Mouse (Mus musculus): ENCODE results near the gene Map3k3. TPM values are rescaled to one million over a fixed set of nuclear protein-coding genes. Genes with fewer than 3 reads are reported as not detected.
"Not testable (repeated sequence)": the region's sequence is repeated elsewhere in the genome, so short reads cannot be mapped to it uniquely, and the experiment has no call there.

The Map3k3 gene
- polyA plus RNA-seq, 1 experiment from 2014 or later = 35.0 TPM

DNA sequence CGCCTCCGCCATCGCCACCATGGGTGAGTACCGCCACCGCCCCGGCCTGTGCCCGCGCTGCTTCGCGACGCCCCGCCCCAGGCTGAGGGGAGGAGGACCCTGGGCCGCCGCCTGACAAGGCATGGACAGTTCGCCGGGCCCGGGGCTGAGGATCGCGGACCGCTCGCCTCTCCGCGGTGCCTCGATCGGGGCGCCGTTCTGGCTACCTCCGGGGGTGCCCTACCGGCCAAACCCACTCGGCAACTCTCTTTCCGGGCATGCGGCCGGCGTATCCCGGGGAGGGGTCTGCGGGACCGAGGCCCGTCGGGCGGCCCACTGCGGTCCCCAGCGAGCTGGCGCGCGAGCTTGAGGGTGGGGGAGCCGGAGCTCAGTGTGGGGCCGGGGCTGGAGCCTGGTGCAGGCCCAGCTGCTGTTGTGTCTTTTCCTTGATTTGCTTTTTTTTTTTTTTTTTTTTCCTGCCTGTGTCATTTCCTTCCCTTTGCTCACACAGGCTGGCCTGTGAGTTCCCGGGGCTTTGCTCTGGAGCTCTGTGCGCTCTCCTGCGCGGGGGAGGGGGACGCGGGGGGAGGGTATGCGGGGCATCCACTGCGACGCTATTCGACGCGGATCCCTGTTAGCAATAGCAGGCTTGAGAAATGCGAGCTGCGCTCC is 623 bp downstream of the Map3k3 start:
- Histone ChIP-seq H3K9me3 (replicated peaks) (no peaks in the 10 kb centered on the region), H3K9ac (peak overlapping the region; percentile 98), H3K27ac (ENCODE audit: poor library complexity, severe bottlenecking) (peak overlapping the region; percentile 99), H3K4me1 (replicated peaks) (peaks cover 9% of the 10 kb centered on the region; the same call in 1 of the 2 replicates), H3K4me3 (peak overlapping the region; percentile 99), H3K4me2 (peak overlapping the region; percentile 86), H3K27me3 (replicated peaks) (no peaks in the 10 kb centered on the region), H3K36me3 (no peaks in the 10 kb centered on the region)
- peak; percentile 77 for ATAC-seq (ENCODE audit: insufficient number of reproducible peaks, low FRiP score)
- under 1% methylated on average over 56 of the region's 61 CpGs for WGBS

DNA sequence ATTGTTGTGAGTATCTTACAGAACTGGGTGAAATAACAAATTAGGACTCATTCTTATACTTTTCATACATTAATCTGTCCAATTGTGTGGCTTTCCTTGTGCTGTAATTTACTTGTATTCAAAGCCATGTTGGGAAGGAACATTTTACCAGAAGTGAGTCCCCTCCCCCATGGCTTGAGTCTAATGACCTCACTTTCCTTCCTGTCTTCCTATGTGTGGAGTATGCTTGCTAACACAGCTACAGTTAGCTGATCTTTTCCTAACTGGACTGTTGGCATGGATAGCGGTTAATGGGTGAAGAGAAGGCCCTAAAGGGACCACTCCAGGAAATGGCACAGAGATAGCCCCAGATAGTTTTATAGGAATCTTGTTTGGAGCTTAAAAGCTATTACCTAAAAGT is 13.8 kb downstream of the Map3k3 start:
- H3K9ac ChIP-seq = no peak overlapping the region
- H3K4me1 ChIP-seq (replicated peaks) = no peaks in the 10 kb centered on the region
- H3K27me3 ChIP-seq (replicated peaks) = no peaks in the 10 kb centered on the region
- no peak overlapping the region for H3K4me3 ChIP-seq
- H3K9me3 ChIP-seq (replicated peaks) = no peaks in the 10 kb centered on the region
- no peak for ATAC-seq (ENCODE audit: insufficient number of reproducible peaks, low FRiP score)
- H3K4me2 ChIP-seq = no peak overlapping the region
- peak overlapping the region; percentile 77 for H3K27ac ChIP-seq (ENCODE audit: poor library complexity, severe bottlenecking)
- peaks cover 11% of the 10 kb centered on the region; the same call in 1 of the 2 replicates for H3K36me3 ChIP-seq
- 53% methylated on average over 1 of the region's 1 CpGs for WGBS

DNA sequence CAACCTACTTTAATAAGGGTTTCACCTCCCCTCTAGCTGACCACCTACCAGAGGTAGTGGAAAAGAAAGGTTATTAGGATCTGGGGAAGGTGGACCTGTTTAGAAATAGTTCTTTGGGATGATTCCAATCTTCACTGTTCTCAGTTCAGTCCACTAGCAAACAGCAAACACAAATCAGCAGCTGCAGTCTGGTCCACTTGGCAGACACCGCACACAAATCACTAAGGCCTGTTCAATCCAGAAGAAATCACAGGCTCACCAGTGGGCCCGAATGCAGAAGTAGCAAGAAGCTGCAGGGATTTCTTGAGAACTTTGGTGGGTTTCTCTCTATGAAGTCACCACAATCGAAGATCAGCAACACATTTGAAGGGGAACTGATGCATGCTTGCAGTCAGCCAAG is 18.5 kb downstream of the Map3k3 start:
- no peak for ATAC-seq (ENCODE audit: insufficient number of reproducible peaks, low FRiP score)
- Histone ChIP-seq H3K9me3 (replicated peaks) (no peaks in the 10 kb centered on the region), H3K4me3 (no peak overlapping the region), H3K4me2 (no peak overlapping the region), H3K27ac (ENCODE audit: poor library complexity, severe bottlenecking) (no peak overlapping the region), H3K36me3 (peaks cover 17% of the 10 kb centered on the region; the same call in 1 of the 2 replicates), H3K9ac (no peak overlapping the region), H3K27me3 (replicated peaks) (no peaks in the 10 kb centered on the region), H3K4me1 (replicated peaks) (0 out of 2 replicates have a peak, but pooled peaks cover 2% of the 10 kb centered on the region)
- WGBS = 79% methylated on average over 3 of the region's 3 CpGs

DNA sequence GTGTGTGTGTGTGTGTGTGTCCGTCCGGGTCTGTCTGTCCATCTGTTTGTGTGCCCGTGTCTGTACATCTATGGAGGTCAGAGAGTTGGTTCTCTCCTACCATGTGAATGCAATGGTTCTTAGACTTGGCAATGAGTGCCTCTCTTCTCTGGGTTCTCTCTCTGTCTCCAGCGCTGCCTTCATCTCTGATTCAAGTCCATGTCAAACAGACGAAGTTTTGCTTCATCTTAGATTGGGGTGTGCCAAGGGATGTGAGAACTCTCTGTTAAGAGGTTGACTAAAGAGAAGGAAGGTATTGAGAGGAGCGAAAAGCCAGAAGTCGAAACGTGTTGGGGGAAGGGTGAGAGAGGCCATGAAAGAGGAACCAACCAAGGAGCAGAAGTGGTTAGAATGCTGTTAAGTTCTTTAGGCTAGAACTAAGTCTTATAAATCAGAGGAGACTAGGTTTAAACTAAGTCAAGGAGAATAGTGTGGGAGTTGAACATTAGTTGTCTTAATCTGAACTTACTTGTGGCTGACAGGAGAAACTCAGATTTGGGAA is 21.7 kb downstream of the Map3k3 start:
- no peak overlapping the region for H3K9ac ChIP-seq
- H3K9me3 ChIP-seq (replicated peaks) = no peaks in the 10 kb centered on the region
- H3K27me3 ChIP-seq (replicated peaks) = no peaks in the 10 kb centered on the region
- peaks cover 14% of the 10 kb centered on the region; the same call in 1 of the 2 replicates for H3K36me3 ChIP-seq
- no peak overlapping the region for H3K4me2 ChIP-seq
- WGBS = 76% methylated on average over 8 of the region's 8 CpGs
- no peak overlapping the region for H3K4me3 ChIP-seq
- ATAC-seq (ENCODE audit: insufficient number of reproducible peaks, low FRiP score) = no peak
- H3K27ac ChIP-seq (ENCODE audit: poor library complexity, severe bottlenecking) = no peak overlapping the region
- peaks cover 5% of the 10 kb centered on the region; the same call in 1 of the 2 replicates for H3K4me1 ChIP-seq (replicated peaks)

DNA sequence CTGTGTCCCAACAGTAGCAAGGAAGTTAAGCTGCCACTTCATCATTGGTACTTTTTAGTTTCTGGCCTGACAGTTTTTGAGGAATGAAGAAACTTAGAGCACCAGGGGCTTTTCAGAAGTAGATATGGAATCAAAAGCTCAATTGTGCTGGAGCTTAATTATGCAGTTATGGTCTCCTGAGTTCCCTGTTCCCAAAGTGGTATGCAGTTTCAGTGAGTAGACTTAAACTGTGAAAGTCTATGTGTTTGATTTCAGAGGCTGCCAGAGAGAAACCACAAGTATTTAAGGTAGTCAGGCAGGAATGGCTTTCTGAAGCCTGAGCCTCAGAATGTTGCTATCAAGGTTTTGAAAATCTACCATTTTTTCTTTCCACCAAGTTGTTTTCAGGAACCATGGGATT is 27.3 kb downstream of the Map3k3 start:
- Histone ChIP-seq H3K27me3 (replicated peaks) (no peaks in the 10 kb centered on the region), H3K4me1 (replicated peaks) (peaks cover 3% of the 10 kb centered on the region; the same call in 1 of the 2 replicates), H3K4me2 (no peak overlapping the region), H3K9ac (no peak overlapping the region), H3K36me3 (peaks cover 39% of the 10 kb centered on the region), H3K4me3 (no peak overlapping the region), H3K27ac (ENCODE audit: poor library complexity, severe bottlenecking) (no peak overlapping the region), H3K9me3 (replicated peaks) (no peaks in the 10 kb centered on the region)
- no peak for ATAC-seq (ENCODE audit: insufficient number of reproducible peaks, low FRiP score)

DNA sequence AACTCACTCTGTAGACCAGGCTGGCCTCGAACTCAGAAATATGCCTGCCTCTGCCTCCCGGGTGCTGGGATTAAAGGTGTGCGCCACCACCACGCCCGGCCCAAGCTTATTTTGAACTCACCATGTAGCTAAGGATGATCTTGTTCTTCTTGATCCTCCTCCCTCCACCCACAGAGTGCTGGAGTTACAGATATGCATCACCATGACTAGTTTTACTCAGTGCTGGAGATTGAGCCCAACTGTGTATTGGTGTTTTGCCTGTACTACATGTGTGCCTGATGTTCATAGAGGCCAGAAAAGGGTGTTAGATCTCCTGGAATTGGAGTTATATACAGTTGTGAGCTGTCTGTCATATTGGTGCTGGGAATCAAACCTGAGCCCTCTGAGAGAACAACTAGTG is 37.8 kb downstream of the Map3k3 start:
- H3K4me3 ChIP-seq = no peak overlapping the region
- 87% methylated on average over 5 of the region's 5 CpGs for WGBS
- H3K9ac ChIP-seq = no peak overlapping the region
- no peaks in the 10 kb centered on the region for H3K27me3 ChIP-seq (replicated peaks)
- peaks cover 4% of the 10 kb centered on the region; the same call in 1 of the 2 replicates for H3K4me1 ChIP-seq (replicated peaks)
- H3K4me2 ChIP-seq = no peak overlapping the region
- peaks cover 61% of the 10 kb centered on the region for H3K36me3 ChIP-seq
- no peaks in the 10 kb centered on the region for H3K9me3 ChIP-seq (replicated peaks)
- ATAC-seq (ENCODE audit: insufficient number of reproducible peaks, low FRiP score) = no peak
- H3K27ac ChIP-seq (ENCODE audit: poor library complexity, severe bottlenecking) = peak overlapping the region; percentile 34; the same call in 1 of the 2 replicates

DNA sequence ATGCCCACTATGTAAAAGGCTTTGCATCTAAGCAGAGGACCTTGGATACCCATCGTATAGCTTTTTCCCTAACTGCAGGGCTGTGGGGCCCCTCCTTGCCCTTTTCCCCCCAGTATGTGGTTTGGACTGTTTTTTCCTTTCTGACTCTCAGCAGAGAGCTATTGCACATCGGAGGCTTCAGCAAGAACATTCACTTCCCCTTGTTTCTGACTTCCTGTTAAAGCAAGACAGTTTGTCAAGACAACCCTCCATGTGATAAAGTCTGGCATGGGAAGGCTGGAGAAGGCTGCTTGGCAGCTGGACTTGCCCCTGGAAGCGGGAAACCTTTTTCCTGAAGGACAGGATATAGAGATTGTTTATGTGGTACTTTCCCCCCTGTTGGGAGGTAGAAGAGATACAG is 38.3 kb downstream of the Map3k3 start:
- Histone ChIP-seq H3K4me1 (replicated peaks) (peaks cover 4% of the 10 kb centered on the region; the same call in 1 of the 2 replicates), H3K36me3 (peaks cover 56% of the 10 kb centered on the region), H3K9me3 (replicated peaks) (no peaks in the 10 kb centered on the region), H3K27me3 (replicated peaks) (no peaks in the 10 kb centered on the region), H3K9ac (no peak overlapping the region), H3K4me2 (no peak overlapping the region), H3K27ac (ENCODE audit: poor library complexity, severe bottlenecking) (peak overlapping the region; percentile 34; the same call in 1 of the 2 replicates), H3K4me3 (no peak overlapping the region)
- no peak for ATAC-seq (ENCODE audit: insufficient number of reproducible peaks, low FRiP score)
- 64% methylated on average over 3 of the region's 3 CpGs for WGBS

DNA sequence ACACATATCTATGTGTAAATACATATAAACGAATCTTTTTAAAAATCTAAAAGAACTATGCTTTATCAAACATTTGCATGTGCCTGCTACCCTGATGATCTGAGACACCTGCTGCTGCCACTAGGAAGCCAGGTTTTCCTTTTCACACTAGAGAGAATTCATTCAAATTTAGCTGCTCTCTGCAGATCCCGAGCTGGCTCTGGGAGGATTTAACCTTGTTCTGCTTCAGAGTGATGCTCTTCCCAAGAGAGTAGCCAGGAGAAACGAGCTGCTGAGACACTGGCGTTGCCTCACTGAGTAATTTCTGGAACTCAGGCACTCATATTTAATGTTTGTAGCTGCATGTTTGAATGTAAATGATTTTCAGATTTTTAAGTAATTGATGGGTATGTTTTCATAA is 40.4 kb downstream of the Map3k3 start:
- Histone ChIP-seq H3K36me3 (peaks cover 48% of the 10 kb centered on the region), H3K4me1 (replicated peaks) (peaks cover 7% of the 10 kb centered on the region), H3K27me3 (replicated peaks) (no peaks in the 10 kb centered on the region), H3K9me3 (replicated peaks) (no peaks in the 10 kb centered on the region), H3K4me2 (no peak overlapping the region), H3K27ac (ENCODE audit: poor library complexity, severe bottlenecking) (no peak overlapping the region), H3K9ac (no peak overlapping the region), H3K4me3 (no peak overlapping the region)
- 75% methylated on average over 4 of the region's 4 CpGs for WGBS
- ATAC-seq (ENCODE audit: insufficient number of reproducible peaks, low FRiP score) = no peak

DNA sequence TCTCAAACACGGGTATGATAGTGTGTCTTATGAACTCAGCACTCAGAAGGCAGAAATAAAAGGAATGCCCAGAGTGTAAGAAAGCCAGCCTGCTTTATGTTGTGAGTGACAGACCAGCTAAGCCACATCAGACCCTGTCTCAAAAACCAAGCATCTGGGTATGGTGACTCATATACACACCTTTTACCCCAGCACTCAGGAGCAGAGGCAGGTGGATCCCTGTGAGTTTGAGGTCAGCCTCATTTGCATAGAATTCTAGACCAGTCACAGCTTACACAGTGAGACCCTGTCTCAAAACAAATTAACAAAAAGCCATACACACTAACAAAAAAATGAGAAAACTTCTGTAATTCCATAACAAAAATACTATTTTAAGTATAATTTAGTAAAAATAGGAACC is 41.4 kb downstream of the Map3k3 start:
- Histone ChIP-seq H3K9me3 (replicated peaks) (no peaks in the 10 kb centered on the region), H3K4me2 (no peak overlapping the region), H3K36me3 (peaks cover 56% of the 10 kb centered on the region), H3K9ac (no peak overlapping the region), H3K4me3 (no peak overlapping the region), H3K27ac (ENCODE audit: poor library complexity, severe bottlenecking) (no peak overlapping the region), H3K4me1 (replicated peaks) (peaks cover 7% of the 10 kb centered on the region), H3K27me3 (replicated peaks) (no peaks in the 10 kb centered on the region)
- WGBS = 88% methylated on average over 1 of the region's 1 CpGs
- no peak for ATAC-seq (ENCODE audit: insufficient number of reproducible peaks, low FRiP score)

DNA sequence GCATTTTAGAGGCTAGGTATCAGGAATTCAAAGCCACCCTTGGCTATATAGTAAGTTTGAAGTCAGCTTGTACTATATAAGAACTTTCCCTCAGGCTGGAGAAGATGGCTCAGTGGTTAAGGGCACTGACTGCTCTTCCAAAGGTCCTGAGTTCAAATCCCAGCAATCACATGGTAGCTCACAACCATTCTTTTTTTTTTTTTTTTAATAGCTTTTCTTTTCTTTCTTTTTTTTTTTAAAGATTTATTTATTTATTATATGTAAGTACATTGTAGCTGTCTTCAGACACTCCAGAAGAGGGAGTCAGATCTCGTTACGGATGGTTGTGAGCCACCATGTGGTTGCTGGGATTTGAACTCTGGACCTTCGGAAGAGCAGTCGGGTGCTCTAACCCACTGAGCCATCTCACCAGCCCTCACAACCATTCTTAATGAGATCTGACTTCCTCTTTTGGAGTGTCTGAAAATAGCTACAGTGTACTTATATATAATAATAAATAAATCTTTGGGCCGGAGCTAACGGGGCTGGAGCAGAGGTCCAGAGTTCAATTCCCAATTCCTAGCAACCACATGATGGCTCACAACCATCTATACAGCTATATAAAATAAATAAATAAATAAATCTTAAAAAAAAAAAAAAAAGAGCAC is 42.4 kb downstream of the Map3k3 start:
- WGBS = 93% methylated on average over 6 of the region's 6 CpGs
- ATAC-seq (ENCODE audit: insufficient number of reproducible peaks, low FRiP score); H3K4me3 ChIP-seq: not testable (repeated sequence)

DNA sequence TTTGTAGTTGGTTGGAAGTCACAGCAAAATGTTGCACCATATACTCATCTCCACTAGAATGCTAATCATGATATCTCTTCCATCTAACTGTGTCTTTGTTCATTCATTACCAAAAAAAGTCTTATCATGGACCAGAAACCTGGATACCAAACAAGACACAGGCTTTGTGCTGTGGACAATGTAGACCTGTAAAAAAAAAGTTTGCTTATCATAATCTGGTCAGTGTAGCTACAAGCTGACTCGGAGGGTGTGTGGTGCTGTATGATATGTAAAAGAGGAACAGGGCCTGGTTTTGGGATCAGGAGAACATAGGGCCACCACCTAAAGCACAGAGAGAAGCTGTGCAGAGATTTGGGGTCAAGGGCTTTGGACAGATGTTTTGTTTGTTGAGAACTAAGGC is 45.1 kb downstream of the Map3k3 start:
- Histone ChIP-seq H3K4me2 (no peak overlapping the region), H3K27ac (ENCODE audit: poor library complexity, severe bottlenecking) (no peak overlapping the region), H3K4me1 (replicated peaks) (peaks cover 16% of the 10 kb centered on the region), H3K27me3 (replicated peaks) (no peaks in the 10 kb centered on the region), H3K36me3 (peaks cover 39% of the 10 kb centered on the region), H3K9me3 (replicated peaks) (no peaks in the 10 kb centered on the region), H3K9ac (no peak overlapping the region), H3K4me3 (no peak overlapping the region)
- 44% methylated on average over 1 of the region's 1 CpGs for WGBS
- no peak for ATAC-seq (ENCODE audit: insufficient number of reproducible peaks, low FRiP score)

More for the DNA sequence above, 42.4 kb downstream of the Map3k3 start:
- H3K4me2 ChIP-seq; H3K9ac ChIP-seq; H3K27ac ChIP-seq (ENCODE audit: poor library complexity, severe bottlenecking); H3K4me1 ChIP-seq (replicated peaks); H3K9me3 ChIP-seq (replicated peaks); H3K27me3 ChIP-seq (replicated peaks): not testable (repeated sequence)
- H3K36me3 ChIP-seq = peaks cover 52% of the 10 kb centered on the region

Measured in heart, embryonic 12.5 days (tissue).